Mouse (Mus musculus): ENCODE data around the gene Hspb2. TPM values are rescaled to one million over a fixed set of nuclear protein-coding genes. Genes with fewer than 3 reads are reported as not detected.

The Hspb2 gene
- polyA plus RNA-seq, 1 experiment, result 1.6 TPM

DNA sequence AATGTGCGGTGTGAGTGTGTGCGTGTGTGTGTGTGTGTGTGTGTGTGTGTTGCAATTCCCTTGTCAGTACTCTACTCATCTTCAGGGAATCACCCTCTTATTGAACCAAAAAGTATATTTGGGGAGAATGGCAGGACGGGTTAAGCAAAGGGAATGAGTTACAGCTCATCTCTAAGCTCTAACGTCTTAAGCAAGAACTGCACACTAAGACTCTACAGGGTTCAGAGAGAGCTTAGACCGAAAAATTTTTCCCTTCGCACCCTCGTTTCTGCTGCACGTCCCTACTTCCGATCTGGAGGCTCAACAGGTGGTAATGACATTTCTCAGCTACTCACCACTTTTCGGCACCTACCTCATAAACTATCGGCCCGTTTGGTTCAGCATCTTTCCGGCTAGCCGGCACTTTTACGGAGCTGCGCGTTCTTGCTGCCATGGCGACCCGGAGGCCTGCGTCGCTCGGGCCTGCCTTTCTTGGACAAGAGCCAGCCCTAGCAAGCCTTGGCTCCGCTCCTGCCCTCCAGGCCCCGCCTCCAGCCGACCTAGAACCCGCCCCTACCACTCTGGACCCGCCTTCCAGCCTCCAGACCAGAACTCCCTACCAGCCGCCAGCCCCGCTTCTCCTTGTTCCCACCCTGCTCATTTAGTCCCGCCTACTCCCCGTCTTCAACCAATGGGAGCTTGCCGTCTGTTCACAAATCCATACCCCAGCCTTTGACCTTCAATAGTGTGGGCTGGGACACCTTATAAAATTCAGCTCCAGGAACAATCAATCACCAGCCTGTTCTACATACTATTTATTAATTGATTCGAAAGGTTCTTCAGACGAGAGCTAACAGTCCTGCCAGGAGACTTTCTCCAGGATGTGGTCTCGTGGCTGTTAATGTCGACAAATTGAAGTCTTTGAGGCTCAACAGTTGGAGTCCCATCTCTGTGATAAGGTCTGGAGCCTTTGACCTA, 13.0 kb downstream of the Hspb2 start, which contains the start of gene Dixdc1:
TSS of gene Dixdc1 (minus strand) at position 604 of the 957 bp plus-strand sequence.
- Histone ChIP-seq H3K4me1 (ENCODE audit: control insufficient read depth, insufficient read depth, low read length) (no peaks in the 10 kb centered on the region; the same call in 1 of the 2 replicates), H3K4me3 (ENCODE audit: insufficient read depth, low read length) (peak within 1 kb of the TSS; percentile 33), H3K27ac (ENCODE audit: insufficient read depth, low read length) (no peak within 1 kb of the TSS)
- TF ChIP-seq POLR2A (IDR thresholded peaks at IDR 0.05; ENCODE audit: low read depth, low read length) (no peak), CTCF (IDR thresholded peaks at IDR 0.05; ENCODE audit: borderline replicate concordance, insufficient read depth, low read length) (no peak)

DNA sequence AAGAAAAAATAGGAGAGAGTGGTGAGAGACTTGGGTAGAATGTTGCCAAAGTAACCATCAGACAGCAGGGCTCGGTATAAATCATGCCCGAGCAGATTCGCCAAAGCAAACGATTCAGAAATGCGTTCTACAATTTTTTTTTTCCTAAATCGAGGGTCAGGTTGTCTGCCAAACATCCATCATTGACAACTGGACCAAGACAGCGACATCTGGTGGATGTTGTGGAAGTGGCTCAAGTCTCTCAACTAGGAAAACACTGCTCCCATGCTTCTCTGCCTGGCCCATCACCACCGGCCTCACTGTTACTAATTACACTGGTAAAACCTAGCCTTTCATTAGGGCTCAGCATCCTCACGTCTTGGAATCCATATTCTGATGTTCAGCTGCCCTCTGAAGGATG, 17.2 kb downstream of the Hspb2 start:
- Histone ChIP-seq H3K4me1 (ENCODE audit: control insufficient read depth, insufficient read depth, low read length) (no peaks in the 10 kb centered on the region), H3K27ac (ENCODE audit: insufficient read depth, low read length) (no peak overlapping the region), H3K4me3 (ENCODE audit: insufficient read depth, low read length) (no peak overlapping the region)
- TF ChIP-seq POLR2A (IDR thresholded peaks at IDR 0.05; ENCODE audit: low read depth, low read length) (no peak), CTCF (IDR thresholded peaks at IDR 0.05; ENCODE audit: borderline replicate concordance, insufficient read depth, low read length) (peak; percentile 37; the same call in 1 of the 2 replicates)

DNA sequence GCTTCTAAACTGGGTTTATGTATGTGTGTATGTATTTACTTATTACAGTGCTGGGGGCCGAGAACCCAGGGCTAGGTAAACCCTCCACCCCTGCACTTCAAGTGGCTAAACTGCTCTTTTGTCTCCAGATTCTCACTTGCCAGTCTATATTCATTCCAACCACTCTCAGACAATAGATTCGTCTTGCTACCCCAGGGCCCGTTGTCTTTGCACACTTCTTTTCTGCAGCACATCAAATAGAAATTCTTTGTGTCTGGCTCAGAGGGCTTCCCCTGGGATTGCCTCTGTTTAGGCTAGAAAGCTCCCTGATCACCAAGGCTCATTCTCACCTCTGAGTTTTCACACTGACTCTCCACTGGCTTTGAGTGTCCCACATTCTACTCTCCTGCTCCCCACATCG, 19.6 kb downstream of the Hspb2 start:
- no peak for TF ChIP-seq CTCF (IDR thresholded peaks at IDR 0.05; ENCODE audit: borderline replicate concordance, insufficient read depth, low read length)
- no peak for TF ChIP-seq POLR2A (IDR thresholded peaks at IDR 0.05; ENCODE audit: low read depth, low read length)
- H3K27ac ChIP-seq (ENCODE audit: insufficient read depth, low read length), result no peak overlapping the region
- no peaks in the 10 kb centered on the region for H3K4me1 ChIP-seq (ENCODE audit: control insufficient read depth, insufficient read depth, low read length)
- H3K4me3 ChIP-seq (ENCODE audit: insufficient read depth, low read length), result no peak overlapping the region

DNA sequence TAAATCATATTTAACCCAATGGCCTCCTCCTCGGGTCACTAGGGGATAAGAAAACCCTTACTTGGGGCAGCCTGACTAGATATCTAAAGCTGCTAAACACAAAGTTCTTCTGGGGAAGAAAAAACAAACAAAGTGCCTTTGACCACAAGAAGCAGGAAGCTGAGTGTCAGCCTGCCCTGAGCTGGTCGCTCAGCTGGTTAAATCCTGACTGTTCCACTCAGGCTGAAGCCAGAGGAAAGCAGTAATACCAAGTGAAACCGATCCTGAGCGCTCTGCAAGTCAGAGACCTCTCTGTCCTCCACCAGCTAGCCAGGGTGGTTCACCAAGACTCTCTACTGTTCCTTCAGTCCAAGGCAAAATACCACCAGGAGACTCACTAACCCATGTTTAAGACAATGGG, 22.6 kb downstream of the Hspb2 start:
- H3K27ac ChIP-seq (ENCODE audit: insufficient read depth, low read length), result no peak overlapping the region
- H3K4me3 ChIP-seq (ENCODE audit: insufficient read depth, low read length), result no peak overlapping the region
- TF ChIP-seq CTCF (IDR thresholded peaks at IDR 0.05; ENCODE audit: borderline replicate concordance, insufficient read depth, low read length), result no peak
- no peak for TF ChIP-seq POLR2A (IDR thresholded peaks at IDR 0.05; ENCODE audit: low read depth, low read length)
- H3K4me1 ChIP-seq (ENCODE audit: control insufficient read depth, insufficient read depth, low read length), result no peaks in the 10 kb centered on the region

DNA sequence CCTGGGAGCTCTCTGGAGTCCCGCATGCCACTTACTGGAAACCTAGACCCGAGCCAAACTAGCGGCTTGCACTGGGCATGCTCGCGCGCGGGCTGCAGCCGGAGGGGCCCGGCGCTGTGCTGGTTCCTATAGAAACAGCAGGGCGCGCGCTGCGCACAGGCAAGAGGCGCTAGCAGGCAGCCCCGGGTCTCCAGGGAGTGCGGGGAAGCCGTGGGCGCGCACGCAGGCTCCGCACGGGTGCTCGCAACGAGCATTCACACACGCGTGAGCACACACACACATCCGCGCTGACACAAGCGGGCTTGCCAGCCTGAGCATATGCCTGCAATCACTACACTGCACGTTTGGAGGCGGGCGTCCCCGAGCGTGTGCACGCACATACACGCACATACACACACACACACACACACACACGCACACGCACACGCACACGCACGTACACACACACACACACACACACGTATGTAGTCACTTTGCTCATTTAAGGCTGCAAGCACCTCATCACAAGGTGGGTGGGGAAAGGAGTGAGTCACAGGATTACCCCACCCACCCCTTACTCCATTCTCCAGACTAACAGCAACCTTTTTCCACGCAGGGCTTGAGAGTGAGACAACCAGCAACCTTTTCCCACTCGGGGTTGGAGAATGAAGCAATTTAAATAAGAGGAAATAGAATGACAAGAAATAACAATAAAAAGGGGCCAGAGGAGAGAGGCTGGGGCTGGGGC, 24.1 kb downstream of the Hspb2 start:
- Histone ChIP-seq H3K4me3 (ENCODE audit: insufficient read depth, low read length) (peak overlapping the region; percentile 46), H3K27ac (ENCODE audit: insufficient read depth, low read length) (no peak overlapping the region), H3K4me1 (ENCODE audit: control insufficient read depth, insufficient read depth, low read length) (no peaks in the 10 kb centered on the region)
- no peak for TF ChIP-seq CTCF (IDR thresholded peaks at IDR 0.05; ENCODE audit: borderline replicate concordance, insufficient read depth, low read length)
- TF ChIP-seq POLR2A (IDR thresholded peaks at IDR 0.05; ENCODE audit: low read depth, low read length), result peak; percentile 15; the same call in 1 of the 2 replicates

DNA sequence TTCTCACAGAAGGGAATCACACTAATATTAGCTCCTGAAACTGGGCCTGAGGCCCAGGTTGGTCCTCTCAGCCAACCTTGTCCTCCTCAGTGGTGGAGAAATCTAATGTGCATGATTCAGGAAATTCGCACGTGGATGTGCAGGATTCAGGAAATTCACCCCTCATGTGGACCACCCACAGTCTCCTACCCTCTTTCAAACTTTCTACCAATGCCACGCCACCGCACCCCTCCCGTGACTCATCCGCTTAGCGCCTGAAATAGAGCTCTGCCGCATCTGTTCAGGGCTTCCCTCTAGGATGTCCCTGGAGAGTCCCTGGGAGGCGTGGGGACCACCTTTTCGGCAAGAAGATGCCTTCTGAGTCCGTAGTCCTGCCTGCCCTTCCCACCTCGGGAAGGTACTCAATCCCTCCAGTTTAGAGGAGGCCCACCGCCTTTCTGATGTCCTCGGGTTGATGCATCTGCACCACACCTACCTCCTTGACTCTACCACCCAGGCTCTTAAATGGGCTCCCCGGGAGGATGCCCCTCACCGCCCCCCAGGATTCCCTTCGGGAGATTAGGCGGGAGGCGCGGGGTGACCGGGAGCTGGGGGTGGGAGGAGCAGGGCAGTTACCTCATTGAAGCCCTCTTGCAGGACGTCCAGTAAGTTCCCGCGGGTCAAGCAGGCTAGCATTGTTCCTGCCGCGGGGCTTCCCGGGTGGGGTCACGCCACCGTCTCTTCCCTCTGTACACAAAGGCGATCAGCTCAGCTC, 24.8 kb downstream of the Hspb2 start:
- Histone ChIP-seq H3K4me3 (ENCODE audit: insufficient read depth, low read length) (peak overlapping the region; percentile 46), H3K4me1 (ENCODE audit: control insufficient read depth, insufficient read depth, low read length) (no peaks in the 10 kb centered on the region), H3K27ac (ENCODE audit: insufficient read depth, low read length) (peak overlapping the region; percentile 7; the same call in 1 of the 2 replicates)
- TF ChIP-seq POLR2A (IDR thresholded peaks at IDR 0.05; ENCODE audit: low read depth, low read length), result peak; percentile 27; the same call in 1 of the 2 replicates
- no peak for TF ChIP-seq CTCF (IDR thresholded peaks at IDR 0.05; ENCODE audit: borderline replicate concordance, insufficient read depth, low read length)

DNA sequence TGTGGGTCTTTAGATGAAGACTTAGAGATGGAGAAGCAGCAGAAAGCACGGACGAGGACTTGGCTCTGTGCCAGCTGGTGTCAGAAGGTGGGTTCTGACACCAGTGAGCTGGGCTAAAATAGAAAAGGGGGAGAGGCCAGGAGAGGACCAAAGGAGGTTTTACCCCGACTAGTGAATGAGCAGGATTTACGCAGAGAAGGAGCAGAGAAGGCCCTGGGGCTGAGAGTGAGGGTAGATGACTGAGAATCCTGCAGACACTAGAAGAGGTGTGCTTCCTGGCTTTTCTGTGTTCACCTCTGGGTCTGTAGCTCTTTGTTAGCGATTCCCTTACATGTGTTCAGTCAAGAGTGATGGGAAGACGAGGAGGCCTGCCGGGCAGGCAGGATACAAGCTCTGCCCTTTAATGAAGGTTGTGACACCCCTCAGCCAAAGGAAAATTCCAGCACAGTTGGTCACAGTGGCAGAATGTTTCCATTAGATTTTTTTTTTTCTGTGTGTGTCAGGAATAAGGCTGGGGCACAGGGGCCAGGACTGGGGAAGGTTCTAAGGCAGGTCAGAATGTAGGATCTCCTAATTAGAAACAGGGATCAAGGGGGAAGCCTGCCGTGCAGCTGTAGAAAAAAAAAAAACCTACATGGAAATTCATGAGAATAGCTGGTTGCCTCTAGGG, 26.1 kb downstream of the Hspb2 start:
- TF ChIP-seq POLR2A (IDR thresholded peaks at IDR 0.05; ENCODE audit: low read depth, low read length) (no peak), CTCF (IDR thresholded peaks at IDR 0.05; ENCODE audit: borderline replicate concordance, insufficient read depth, low read length) (no peak)
- no peak overlapping the region for H3K4me3 ChIP-seq (ENCODE audit: insufficient read depth, low read length)
- 0 out of 2 replicates have a peak overlapping the region, but pooled peaks have one; percentile 7 for H3K27ac ChIP-seq (ENCODE audit: insufficient read depth, low read length)
- no peaks in the 10 kb centered on the region for H3K4me1 ChIP-seq (ENCODE audit: control insufficient read depth, insufficient read depth, low read length)

DNA sequence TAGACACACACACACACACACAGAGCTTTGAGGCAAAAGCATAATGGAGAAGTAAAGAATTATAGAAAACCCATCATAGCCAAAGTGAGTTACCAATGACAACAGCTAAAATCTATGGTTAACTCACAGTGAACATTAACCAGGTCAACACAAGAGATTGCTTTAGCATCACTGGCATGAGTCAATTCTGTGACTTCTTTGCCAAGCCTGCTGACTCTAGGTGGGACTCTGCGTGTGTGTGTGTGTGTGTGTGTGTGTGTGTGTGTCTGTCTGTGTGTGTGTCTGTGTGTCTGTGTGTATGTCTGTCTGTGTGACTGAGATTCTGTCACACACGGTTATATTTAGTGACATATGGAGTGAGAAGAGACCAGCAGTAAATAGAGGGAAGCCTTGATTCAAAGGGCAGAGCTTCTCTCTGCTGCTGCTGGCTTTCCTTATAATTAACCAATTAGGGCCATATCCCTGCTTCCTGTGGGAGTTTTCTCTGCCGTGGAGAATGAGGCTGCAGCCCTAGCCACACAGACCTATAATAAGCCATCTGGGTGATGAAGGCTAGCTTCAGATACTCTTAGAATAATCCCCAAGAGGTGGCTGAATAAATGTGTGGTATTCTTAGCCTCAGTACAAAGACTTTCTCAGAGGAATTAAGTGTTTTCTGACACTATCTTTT, 27.4 kb downstream of the Hspb2 start:
- no peak overlapping the region for H3K27ac ChIP-seq (ENCODE audit: insufficient read depth, low read length)
- no peaks in the 10 kb centered on the region for H3K4me1 ChIP-seq (ENCODE audit: control insufficient read depth, insufficient read depth, low read length)
- TF ChIP-seq POLR2A (IDR thresholded peaks at IDR 0.05; ENCODE audit: low read depth, low read length) (no peak), CTCF (IDR thresholded peaks at IDR 0.05; ENCODE audit: borderline replicate concordance, insufficient read depth, low read length) (no peak)
- no peak overlapping the region for H3K4me3 ChIP-seq (ENCODE audit: insufficient read depth, low read length)
